Mouse (Mus musculus) adrenal gland, postnatal 10 days (tissue): ENCODE measurements around the gene Cbx4. TPM values are rescaled to one million over a fixed set of nuclear protein-coding genes. Genes with fewer than 3 reads are reported as not detected.

Experiments
- DNase-seq: peaks from one replicate; pipeline ENCODE4 v3.0.0; 2021; ENCODE audit warnings: mixed read lengths
- long read RNA-seq, 2 experiments: library from polyadenylated mRNA; stranded (forward); transcript quantifications; one replicate each; pipeline ENCODE4 v2.0.0; 2021
- total RNA-seq, 2 experiments: library from RNA; stranded (reverse); gene quantifications; 2 replicates each; pipeline ENCODE4 v1.2.3; 2021

Cbx4 gene
- total RNA-seq: 100 to 1,000 TPM in 1 of 2 experiments, 10 to 100 TPM in 1; 52.0 to 133 TPM
- long read RNA-seq, experiment 1, full-length matches to known transcripts: 161 of 223 reads
- long read RNA-seq, experiment 1, partial matches to known transcripts: 6 of 223 reads
- long read RNA-seq, experiment 1, other reads (novel, unspliced or antisense): 56 of 223 reads
- long read RNA-seq, experiment 2, full-length matches to known transcripts: 78 of 98 reads
- long read RNA-seq, experiment 2, partial matches to known transcripts: 2 of 98 reads
- long read RNA-seq, experiment 2, other reads (novel, unspliced or antisense): 18 of 98 reads

DNA sequence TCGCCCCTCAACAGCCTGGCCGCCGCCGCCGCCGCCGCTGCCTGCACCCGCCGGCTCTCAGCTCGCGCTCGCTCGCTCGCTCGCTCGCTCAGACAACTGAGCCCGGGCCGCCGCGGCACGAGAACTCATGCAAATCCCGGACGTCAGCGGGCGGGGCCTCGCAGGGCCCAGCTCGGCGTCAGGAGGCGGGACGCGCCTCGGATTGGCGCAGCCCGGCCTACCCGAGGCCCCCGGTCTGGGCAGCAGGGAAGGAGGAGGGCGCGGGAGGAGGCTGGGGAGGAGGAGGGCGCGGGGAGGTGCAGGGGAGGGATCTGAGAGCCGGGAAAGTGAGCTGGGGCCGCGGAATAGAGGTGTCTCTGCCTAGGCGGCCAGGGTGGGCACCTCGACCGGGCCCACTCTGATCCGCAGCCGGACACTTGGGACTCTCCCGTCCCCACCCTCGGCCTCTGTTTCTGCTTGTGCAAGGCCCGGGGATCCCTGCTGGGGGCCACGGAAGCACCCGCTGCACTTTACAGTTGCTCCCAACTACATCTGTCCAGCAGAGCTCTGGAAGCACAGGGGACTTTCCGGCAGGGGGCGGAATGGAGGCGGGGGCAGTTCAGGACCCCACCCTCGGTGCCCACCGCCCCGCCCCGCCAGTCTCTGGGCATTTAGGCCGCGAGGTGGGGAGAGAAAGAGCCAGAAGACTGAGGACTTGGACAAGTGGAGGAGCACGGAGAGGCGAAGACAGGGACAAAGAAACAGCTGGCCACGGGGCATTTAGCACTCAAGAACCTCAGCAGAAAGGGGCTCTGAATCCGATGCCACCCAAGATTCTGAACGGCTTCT is at the start of gene Cbx4:
Cbx4 (minus strand) TSS at position 78 of the 828 bp plus-strand sequence.
- peak; percentile 96 for DNase-seq

DNA sequence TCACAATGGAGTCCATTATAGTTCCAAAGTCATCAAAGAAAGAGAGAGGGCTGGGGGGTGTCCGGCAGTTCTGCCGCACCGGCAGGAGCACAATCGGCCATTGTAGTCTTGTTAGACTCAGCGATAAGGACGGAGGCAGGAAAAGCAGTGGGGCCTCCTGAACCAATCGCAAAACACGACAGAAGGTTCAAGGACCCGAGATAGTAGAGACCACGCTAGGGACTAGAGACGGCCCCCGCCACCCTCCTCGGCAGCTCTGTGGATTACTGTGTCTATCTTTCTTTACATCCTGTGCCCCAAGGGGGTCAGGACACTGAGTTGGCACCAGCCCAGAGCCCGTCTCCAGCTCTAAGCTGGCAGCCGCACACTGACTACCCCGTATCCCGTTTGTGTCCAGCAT is 48.6 kb upstream of the Cbx4 start:
- DNase-seq: no peak

- peak; percentile 83 for DNase-seq
Measured at GRCm38 (mm10) chr11:119133437-119134221, 47.6 kb upstream of the Cbx4 start.

- DNase-seq: no peak
Measured at GRCm38 (mm10) chr11:119132198-119133035, 46.4 kb upstream of the Cbx4 start.

GRCm38 (mm10) chr11:119130081-119130765 is 44.2 kb upstream of the Cbx4 start:
- peak; percentile 16 for DNase-seq

GRCm38 (mm10) chr11:119129281-119130058 is 43.4 kb upstream of the Cbx4 start:
- peak; percentile 62 for DNase-seq

DNA sequence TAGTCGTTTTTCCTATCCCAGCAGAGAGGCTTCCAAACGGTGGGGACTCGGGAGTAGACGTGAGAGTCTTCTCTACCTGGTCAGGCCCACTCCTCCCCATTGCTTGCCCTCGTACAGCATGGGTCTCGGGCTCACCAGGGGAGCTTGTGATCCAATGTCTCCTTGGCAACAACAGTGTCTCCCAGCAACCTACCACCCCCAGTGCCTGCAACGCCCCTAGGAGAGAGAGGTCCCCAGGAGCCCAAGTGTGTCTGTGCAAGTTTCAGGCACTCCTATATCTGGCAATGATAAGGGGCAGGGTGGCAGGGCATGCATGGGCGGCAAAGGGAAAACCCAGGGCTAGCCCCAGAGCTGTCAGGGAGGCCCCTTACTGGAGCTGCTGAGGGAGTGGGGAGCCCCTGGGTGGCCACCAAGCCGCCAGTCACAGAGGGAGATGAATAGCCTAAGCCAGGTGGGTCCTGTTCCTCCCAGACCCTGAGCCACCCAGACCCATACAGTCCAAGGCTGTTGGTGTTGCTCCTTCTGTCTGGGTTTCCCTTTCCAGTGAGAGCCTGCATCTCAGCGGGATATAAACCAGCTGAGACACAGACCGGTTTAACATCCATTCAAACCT is 42.8 kb upstream of the Cbx4 start:
- no peak for DNase-seq

- peak; percentile 95 for DNase-seq
Measured at GRCm38 (mm10) chr11:119127686-119128473, 41.9 kb upstream of the Cbx4 start.

GRCm38 (mm10) chr11:119127147-119127546 is 41.1 kb upstream of the Cbx4 start:
- peak; percentile 73 for DNase-seq

DNA sequence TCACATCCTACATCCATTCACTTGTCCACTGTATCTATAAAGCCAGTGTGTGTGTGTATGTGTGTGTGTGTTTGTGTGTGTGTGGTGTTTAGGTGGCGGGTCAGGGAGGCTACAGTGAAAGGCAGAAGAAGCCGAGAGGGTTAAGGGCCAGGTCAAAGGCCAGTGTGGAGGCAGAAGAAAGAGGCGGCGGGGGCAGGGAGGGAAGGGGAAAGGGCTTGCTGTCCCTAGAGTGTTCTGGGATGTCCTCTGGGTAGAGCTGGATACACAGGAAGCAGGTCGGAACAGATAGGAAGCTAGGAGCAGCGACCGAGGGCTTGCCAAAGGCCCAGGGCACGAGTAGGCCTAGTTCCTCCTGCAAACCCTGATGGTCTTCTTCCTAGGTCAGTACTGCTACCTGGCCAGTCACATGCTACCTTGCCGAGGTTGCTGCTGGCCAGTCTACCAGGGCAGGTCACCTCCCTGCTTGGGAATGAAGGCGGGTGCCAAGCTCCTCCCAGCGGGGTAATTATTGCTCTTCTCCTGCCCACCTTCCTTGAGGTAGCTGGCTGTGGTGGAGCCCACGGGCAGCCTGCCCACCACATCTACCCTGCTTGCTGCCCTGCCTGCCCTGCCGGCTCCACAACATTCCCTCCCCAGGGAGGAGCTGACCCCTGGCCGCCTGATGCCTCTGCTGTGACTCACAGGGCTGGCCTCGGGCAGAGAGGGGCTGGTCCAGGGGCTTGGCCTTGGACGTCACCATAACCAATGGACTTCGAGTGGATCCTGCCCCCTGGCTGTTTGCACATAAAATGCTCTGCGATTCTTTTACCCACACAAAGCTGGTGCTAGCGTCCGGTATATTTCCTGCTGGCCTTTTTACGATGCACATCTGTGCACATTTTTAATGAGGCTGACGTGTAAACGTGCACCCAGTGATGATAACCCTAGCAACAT is 40.2 kb upstream of the Cbx4 start:
- peak; percentile 95 for DNase-seq

- DNase-seq: peak; percentile 88
Measured at GRCm38 (mm10) chr11:119124536-119124935, 38.5 kb upstream of the Cbx4 start.

GRCm38 (mm10) chr11:119123522-119124319 is 37.7 kb upstream of the Cbx4 start:
- no peak for DNase-seq

- DNase-seq: no peak
Measured at GRCm38 (mm10) chr11:119122396-119122795, 36.4 kb upstream of the Cbx4 start.

- no peak for DNase-seq
Measured at GRCm38 (mm10) chr11:119118905-119119304, 32.9 kb upstream of the Cbx4 start.

DNA sequence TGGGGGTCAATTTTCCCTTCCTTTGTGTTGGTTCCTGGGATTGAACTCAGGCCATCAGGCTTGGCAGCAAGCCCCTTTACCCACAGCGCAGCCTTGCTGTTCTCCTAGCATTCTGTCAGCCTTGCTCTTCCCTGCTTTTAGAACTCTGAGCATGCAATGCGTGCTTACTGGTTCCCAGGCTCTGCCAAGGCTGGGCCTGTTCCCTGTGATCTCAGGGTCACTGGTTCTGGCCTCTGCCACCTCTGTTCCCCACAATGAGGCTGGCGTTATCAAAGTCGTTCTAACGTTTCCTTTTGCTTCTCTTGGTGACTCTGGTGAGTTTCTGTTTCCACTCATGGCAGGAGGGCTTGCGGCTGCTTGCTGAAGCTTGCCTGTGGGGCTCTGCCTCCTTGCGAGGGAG is 31.9 kb upstream of the Cbx4 start:
- DNase-seq: peak; percentile 38

DNA sequence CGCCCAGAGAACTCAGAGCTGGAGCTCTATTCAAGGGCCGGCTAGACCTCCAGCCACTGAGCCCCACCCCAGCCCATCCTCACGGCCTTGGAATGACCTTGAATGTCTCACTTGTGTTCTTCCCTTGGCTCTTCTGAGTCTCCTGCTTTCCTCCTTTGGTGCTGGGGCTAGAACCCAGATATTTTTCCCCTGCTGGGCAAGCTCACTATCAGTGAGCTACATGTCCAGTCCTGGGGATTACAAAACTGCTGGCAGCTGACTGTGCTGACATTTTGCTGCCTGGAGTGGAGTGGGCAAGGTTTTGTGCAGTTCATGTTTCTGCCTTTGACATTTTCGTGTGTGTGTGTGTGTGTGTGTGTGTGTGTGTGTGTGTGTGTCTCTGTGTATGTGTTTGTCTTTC is 31.0 kb upstream of the Cbx4 start:
- DNase-seq: peak; percentile 66

DNA sequence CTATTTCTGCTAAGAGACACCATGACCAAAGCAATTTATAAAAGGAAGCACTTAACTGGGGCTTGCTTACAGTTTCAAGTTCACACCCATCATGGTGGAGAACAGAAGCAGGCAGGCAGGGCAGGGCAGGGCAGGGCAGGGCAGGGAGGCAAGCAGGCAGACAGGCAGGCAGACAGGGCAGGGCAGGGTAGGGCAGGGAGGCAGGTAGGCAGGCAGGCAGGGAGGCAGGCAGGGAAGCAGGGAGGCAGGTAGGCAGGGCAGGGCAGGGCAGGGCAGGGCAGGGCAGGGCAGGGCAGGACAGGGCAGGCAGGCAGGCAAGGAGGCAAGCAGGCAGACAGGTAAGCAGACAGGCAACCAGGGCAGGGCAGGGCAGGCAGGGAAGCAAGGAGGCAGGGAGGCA is 26.7 kb upstream of the Cbx4 start:
- DNase-seq: no peak
